Mouse (Mus musculus) regulatory T cell (primary cell): Measurements from ENCODE around the gene Nfatc2ip.

Source experiments
- in situ Hi-C: fragments of 300-600 bp; cut with MboI, MseI; formaldehyde crosslinking; loops from one replicate; pipeline ENCODE4 v1.15.1; 2025; ENCODE audit warnings: high pct_unique_total_duplicates

The Nfatc2ip gene

GRCm38 (mm10) chr7:126356793-126357591 lies 39.5 kb downstream of the Nfatc2ip start:
- in situ Hi-C loops = no loop called here

- in situ Hi-C loops = no loop called here
These were observed 40.5 kb downstream of the Nfatc2ip start for GRCm38 (mm10) chr7:126355847-126356597.

- in situ Hi-C loops = no loop called here
These were observed 41.6 kb downstream of the Nfatc2ip start for GRCm38 (mm10) chr7:126354738-126355614.

- in situ Hi-C loops = no loop called here
These were observed 42.6 kb downstream of the Nfatc2ip start for GRCm38 (mm10) chr7:126353994-126354365.

- in situ Hi-C loops = no loop called here
These were observed 43.1 kb downstream of the Nfatc2ip start for GRCm38 (mm10) chr7:126353251-126353993.

- in situ Hi-C loops = no loop called here
These were observed 45.1 kb downstream of the Nfatc2ip start for GRCm38 (mm10) chr7:126351419-126351951.

GRCm38 (mm10) chr7:126350748-126351418 lies 45.7 kb downstream of the Nfatc2ip start:
- in situ Hi-C loops = no loop called here

- in situ Hi-C loops = no loop called here
These were observed 48.2 kb downstream of the Nfatc2ip start for GRCm38 (mm10) chr7:126348293-126348692.

GRCm38 (mm10) chr7:126347098-126347497 lies 49.4 kb downstream of the Nfatc2ip start:
- in situ Hi-C loops = no loop called here

GRCm38 (mm10) chr7:126345969-126346368 lies 50.6 kb downstream of the Nfatc2ip start:
- in situ Hi-C loops = no loop called here

- in situ Hi-C loops = no loop called here
These were observed 51.0 kb downstream of the Nfatc2ip start for GRCm38 (mm10) chr7:126345557-126345956.

GRCm38 (mm10) chr7:126340896-126341295 lies 55.6 kb downstream of the Nfatc2ip start:
- in situ Hi-C loops = no loop called here

- in situ Hi-C loops = no loop called here
These were observed 56.3 kb downstream of the Nfatc2ip start for GRCm38 (mm10) chr7:126340206-126340618.

- in situ Hi-C loops = no loop called here
These were observed 57.0 kb downstream of the Nfatc2ip start for GRCm38 (mm10) chr7:126339521-126339971.

- in situ Hi-C loops = no loop called here
These were observed 57.6 kb downstream of the Nfatc2ip start for GRCm38 (mm10) chr7:126338906-126339305.

GRCm38 (mm10) chr7:126335556-126335955 lies 61.0 kb downstream of the Nfatc2ip start:
- in situ Hi-C loops = no loop called here
